Mouse (Mus musculus) heart, embryonic 13.5 days (tissue): Measurements from ENCODE around the gene Dnm2. TPM values are rescaled to one million over a fixed set of nuclear protein-coding genes. Genes with fewer than 3 reads are reported as not detected.
A peak's percentile ranks its signal among the peaks of the same experiment; 100 is the strongest.
"Not testable (repeated sequence)": the region's sequence is repeated elsewhere in the genome, so short reads cannot be mapped to it uniquely, and the experiment has no call there.

ENCODE experiments used
- ATAC-seq: fragments of 200-750 bp; cut with Nextera tagmentation; 2 replicates; pipeline ENCODE4 v1.8.0; 2017; ENCODE audit warnings: moderate TSS enrichment; ENCODE audit not compliant: insufficient number of reproducible peaks, low FRiP score, low TSS enrichment; ENCODE audit errors: extremely low read depth
- H3K27ac ChIP-seq: fragments of 300-500 bp; sonication (generic); replicated peaks from 2 replicates; pipeline ENCODE4 v1.5.1; 2015; ENCODE audit warnings: moderate library complexity, mild to moderate bottlenecking, inconsistent platforms
- H3K27me3 ChIP-seq: fragments of 300-500 bp; sonication (generic); replicated peaks from 2 replicates; pipeline ENCODE4 v1.6.1; 2015; ENCODE audit warnings: mild to moderate bottlenecking, inconsistent platforms
- H3K36me3 ChIP-seq: fragments of 300-500 bp; sonication (generic); 2 replicates; pipeline ENCODE4 v1.6.1; 2015; ENCODE audit warnings: mild to moderate bottlenecking, inconsistent platforms
- H3K4me1 ChIP-seq: fragments of 300-500 bp; sonication (generic); 2 replicates; pipeline ENCODE4 v1.6.1; 2015; ENCODE audit warnings: inconsistent platforms
- H3K4me2 ChIP-seq: fragments of 300-500 bp; sonication (generic); 2 replicates; pipeline ENCODE4 v1.6.1; 2015; ENCODE audit warnings: inconsistent platforms, mild to moderate bottlenecking, moderate library complexity
- H3K4me3 ChIP-seq: fragments of 300-500 bp; sonication (generic); 2 replicates; pipeline ENCODE4 v1.5.1; 2015; ENCODE audit warnings: moderate library complexity, mild to moderate bottlenecking, inconsistent platforms
- H3K9ac ChIP-seq: fragments of 300-500 bp; sonication (generic); 2 replicates; pipeline ENCODE4 v1.6.1; 2015; ENCODE audit warnings: inconsistent platforms, mild to moderate bottlenecking, moderate library complexity
- H3K9me3 ChIP-seq: fragments of 300-500 bp; sonication (generic); 2 replicates; pipeline ENCODE4 v1.6.1; 2016; ENCODE audit warnings: inconsistent platforms
- WGBS: fragments of 180-500 bp; shearing (Covaris S2); methylation state at CpG from one replicate; pipeline ENCODE4 v1.1.7; 2015; ENCODE audit warnings: mixed read lengths; 5-methylcytosine and 5-hydroxymethylcytosine counted together
- polyA plus RNA-seq: library from polyadenylated mRNA; unstranded; fragments of >200 nt; fragmentation: Nextera tagmentation; extraction: Ambion mirVana; gene quantifications from 2 replicates; pipeline ENCODE4 v1.2.1, GENCODE M21; 2015

Dnm2 gene
- polyA plus RNA-seq, 1 experiment from 2014 or later = 67.6 TPM

DNA sequence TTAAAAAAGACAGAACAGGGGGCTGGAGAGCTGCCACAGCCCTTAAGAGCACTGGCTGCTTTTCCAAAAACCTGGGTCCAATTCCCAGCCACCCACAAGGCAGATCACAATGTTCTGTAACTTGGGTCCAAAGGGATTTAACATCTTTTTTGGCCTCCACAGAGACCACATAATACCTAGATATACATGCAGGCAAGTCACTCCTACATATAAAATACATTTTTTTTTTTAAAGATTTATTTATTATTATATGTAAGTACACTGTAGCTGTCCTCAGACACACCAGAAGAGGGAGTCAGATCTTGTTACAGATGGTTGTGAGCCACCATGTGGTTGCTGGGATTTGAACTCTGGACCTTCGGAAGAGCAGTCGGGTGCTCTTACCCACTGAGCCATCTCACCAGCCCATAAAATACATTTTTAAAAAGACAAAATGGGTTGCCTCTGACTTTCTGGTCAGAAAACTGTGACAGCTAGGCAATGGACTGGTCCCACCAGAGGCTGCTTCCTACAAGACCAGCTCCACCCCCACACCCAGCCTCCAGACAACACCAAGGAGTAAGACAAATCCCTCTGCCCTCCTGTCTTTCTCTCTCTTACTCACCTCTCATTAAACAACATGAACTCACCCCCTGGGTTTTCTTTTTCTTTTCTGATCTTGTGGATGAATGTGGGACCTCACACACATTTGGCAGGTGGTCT lies 102.5 kb downstream of the Dnm2 start:
- ATAC-seq = no peak
- Histone ChIP-seq H3K27me3 (no peaks in the 10 kb centered on the region), H3K27ac (no peak overlapping the region), H3K36me3 (no peaks in the 10 kb centered on the region), H3K4me3 (no peak overlapping the region), H3K9ac (no peak overlapping the region), H3K4me1 (peaks cover 6% of the 10 kb centered on the region; the same call in 1 of the 2 replicates), H3K9me3 (no peaks in the 10 kb centered on the region), H3K4me2 (no peak overlapping the region)
- 94% methylated on average over 2 of the region's 2 CpGs for WGBS

DNA sequence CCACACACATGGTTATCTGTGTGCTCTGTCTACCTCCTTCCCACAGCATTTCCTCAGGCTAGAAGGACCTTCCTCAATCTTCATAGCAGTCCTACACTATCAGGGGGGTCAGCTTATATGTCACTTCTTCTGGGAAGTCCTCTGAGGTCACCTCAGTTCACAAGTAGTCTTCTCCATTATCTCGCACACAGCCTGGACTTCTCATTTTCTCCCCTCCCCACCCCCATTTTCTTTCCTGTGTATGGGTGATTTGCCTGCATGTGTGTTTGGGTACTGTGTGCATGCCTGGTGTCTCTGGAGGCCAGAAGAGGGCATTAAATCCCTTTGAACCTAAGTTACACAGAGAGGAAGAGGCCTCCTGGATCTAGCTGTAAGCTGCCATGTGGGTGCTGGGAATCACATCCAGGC lies 103.2 kb downstream of the Dnm2 start:
- no peak overlapping the region for H3K9ac ChIP-seq
- no peak overlapping the region for H3K27ac ChIP-seq
- no peaks in the 10 kb centered on the region for H3K36me3 ChIP-seq
- no peaks in the 10 kb centered on the region for H3K27me3 ChIP-seq
- 63% methylated on average over 1 of the region's 1 CpGs for WGBS
- H3K4me2 ChIP-seq = no peak overlapping the region
- no peak overlapping the region for H3K4me3 ChIP-seq
- H3K4me1 ChIP-seq = peaks cover 6% of the 10 kb centered on the region; the same call in 1 of the 2 replicates
- H3K9me3 ChIP-seq = no peaks in the 10 kb centered on the region
- ATAC-seq = no peak

DNA sequence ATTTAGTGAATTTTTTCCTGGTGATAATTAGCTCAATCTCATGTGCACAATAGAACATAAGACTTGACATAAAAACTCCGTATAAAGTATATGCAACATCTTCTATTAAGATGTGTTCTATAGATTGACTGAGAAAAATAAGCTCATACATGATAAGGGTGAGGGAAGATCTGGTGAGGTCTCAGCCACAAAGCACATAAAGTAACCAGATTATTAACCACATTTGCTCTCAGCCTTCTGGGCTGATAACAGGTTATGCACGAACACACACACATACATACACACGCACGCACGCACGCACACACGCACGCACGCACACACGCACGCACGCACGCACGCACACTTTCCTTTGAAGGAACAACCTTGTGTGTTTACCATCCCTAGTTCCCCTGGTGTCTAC lies 111.8 kb downstream of the Dnm2 start:
- H3K27ac ChIP-seq = no peak overlapping the region
- no peak overlapping the region for H3K9ac ChIP-seq
- no peaks in the 10 kb centered on the region for H3K27me3 ChIP-seq
- no peak overlapping the region for H3K4me2 ChIP-seq
- no peaks in the 10 kb centered on the region for H3K9me3 ChIP-seq
- no peaks in the 10 kb centered on the region for H3K36me3 ChIP-seq
- 92% methylated on average over 14 of the region's 14 CpGs for WGBS
- peaks cover 12% of the 10 kb centered on the region for H3K4me1 ChIP-seq
- no peak overlapping the region for H3K4me3 ChIP-seq
- ATAC-seq = no peak

DNA sequence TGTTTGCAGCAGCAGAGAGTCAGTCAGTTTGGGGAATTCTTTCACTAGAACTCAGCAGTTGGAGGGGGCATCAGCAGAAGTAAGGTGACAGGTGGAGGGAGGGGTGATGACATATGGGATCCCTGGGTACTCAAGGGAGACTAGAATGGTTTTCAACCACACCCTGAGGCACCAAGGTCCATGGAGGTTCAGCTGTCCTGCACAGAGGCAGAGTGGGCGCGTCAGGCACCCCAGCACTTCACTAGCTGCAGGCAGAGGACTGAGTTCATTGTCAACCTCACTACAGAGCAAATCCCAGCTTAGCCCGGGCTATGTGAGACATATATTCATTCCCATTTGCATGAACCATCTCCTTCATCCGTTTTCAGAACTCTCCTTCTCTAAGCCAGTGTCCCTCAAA lies 112.3 kb downstream of the Dnm2 start:
- Histone ChIP-seq H3K9ac (no peak overlapping the region), H3K4me3 (no peak overlapping the region), H3K27ac (no peak overlapping the region), H3K36me3 (no peaks in the 10 kb centered on the region), H3K4me2 (no peak overlapping the region), H3K4me1 (peaks cover 12% of the 10 kb centered on the region), H3K27me3 (no peaks in the 10 kb centered on the region), H3K9me3 (no peaks in the 10 kb centered on the region)
- ATAC-seq = no peak
- WGBS = 65% methylated on average over 4 of the region's 4 CpGs

DNA sequence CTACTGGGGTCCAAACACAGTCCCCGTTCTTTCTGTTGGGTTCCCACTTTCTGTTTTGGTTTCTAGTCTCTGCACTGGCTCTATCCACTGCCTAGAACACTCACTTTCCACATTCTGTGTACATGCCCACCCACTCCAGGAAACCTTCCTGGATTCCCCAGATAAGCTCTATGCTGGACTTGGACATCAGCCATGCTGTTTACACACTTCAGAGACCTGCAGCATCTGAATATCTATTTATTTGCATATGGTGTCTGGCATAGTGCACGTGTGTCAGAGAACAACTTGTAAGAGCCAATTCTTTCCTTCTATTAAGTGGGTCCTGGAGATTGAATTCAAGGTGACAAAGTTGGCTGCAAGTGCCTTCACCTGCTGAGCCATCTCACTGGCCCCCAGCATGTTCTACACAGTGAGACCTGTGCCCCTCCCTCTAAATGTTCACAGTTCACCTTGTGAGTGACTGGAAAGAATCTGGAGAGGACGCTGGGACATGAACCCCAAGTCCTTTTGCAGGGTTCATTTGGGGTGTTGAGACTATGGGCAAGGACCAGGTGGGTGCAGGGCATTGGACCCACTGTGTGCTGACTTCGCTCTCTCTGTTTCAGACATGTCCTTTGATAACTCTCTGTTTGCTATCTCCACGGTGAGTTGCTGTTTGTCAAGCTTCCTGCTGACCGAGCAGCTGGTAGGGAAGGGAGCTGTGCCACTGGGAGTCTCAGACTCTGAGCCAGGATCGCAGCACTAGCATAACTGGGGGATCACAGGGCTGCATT lies 115.5 kb downstream of the Dnm2 start:
- ATAC-seq = no peak
- H3K4me3 ChIP-seq = no peak overlapping the region
- no peaks in the 10 kb centered on the region for H3K36me3 ChIP-seq
- H3K27me3 ChIP-seq = no peaks in the 10 kb centered on the region
- H3K27ac ChIP-seq = no peak overlapping the region
- H3K4me2 ChIP-seq = no peak overlapping the region
- 57% methylated on average over 7 of the region's 7 CpGs for WGBS
- peaks cover 16% of the 10 kb centered on the region for H3K4me1 ChIP-seq
- H3K9ac ChIP-seq = no peak overlapping the region
- H3K9me3 ChIP-seq = no peaks in the 10 kb centered on the region

DNA sequence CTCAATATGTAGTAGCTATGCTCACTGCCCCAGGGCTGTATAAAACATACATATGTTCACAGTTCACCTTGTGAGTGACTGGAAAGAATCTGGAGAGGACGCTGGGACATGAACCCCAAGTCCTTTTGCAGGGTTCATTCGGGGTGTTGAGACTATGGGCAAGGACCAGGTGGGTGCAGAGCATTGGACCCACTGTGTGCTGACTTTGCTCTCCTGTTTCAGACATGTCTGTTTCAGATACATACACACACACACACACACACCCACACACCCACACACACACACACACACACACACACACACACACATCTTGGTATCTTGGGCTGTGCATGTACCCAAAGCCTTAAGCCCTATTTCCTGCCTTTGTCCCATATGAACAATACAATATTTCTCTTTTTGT lies 117.3 kb downstream of the Dnm2 start:
- H3K9ac ChIP-seq, H3K4me3 ChIP-seq, ATAC-seq, H3K36me3 ChIP-seq, H3K27ac ChIP-seq, H3K27me3 ChIP-seq, H3K9me3 ChIP-seq, H3K4me2 ChIP-seq: not testable (repeated sequence)
- 76% methylated on average over 2 of the region's 2 CpGs for WGBS
- peaks cover 18% of the 10 kb centered on the region for H3K4me1 ChIP-seq

DNA sequence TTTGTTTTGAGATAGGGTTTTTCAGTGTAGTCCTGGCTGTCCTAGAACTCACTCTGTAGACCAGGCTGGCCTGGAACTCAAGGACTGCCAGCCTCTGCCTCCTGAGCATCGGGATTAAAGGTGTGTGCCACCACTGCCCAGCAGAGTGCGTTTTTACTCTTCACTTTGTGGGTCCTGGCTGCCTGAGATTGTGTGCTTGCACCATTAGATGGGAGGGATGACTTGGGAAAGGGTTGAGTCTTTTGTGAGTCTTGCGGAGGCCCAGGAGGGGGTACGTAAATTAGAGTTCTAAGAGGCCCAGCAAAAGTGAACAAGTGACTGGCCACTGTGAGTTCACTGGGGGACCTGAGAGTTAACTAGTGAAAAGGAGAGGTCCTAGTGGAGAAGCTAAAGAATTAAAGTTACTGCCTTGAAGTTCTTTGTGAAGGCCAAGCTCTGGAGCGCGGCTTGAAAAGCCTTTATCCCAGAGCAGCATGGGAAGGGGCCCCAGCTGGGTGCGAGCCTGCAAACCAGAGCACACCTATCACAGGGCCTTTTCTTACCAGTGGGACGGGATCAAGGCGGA lies 120.7 kb downstream of the Dnm2 start:
- Histone ChIP-seq H3K36me3 (peaks cover 14% of the 10 kb centered on the region), H3K27me3 (no peaks in the 10 kb centered on the region), H3K9me3 (no peaks in the 10 kb centered on the region), H3K9ac (peak overlapping the region; percentile 96), H3K4me3 (peak overlapping the region; percentile 84), H3K27ac (peak overlapping the region; percentile 98), H3K4me1 (peaks cover 27% of the 10 kb centered on the region), H3K4me2 (peak overlapping the region; percentile 71)
- ATAC-seq = peak; percentile 26; the same call in 1 of the 2 replicates
- 15% methylated on average over 9 of the region's 9 CpGs for WGBS

DNA sequence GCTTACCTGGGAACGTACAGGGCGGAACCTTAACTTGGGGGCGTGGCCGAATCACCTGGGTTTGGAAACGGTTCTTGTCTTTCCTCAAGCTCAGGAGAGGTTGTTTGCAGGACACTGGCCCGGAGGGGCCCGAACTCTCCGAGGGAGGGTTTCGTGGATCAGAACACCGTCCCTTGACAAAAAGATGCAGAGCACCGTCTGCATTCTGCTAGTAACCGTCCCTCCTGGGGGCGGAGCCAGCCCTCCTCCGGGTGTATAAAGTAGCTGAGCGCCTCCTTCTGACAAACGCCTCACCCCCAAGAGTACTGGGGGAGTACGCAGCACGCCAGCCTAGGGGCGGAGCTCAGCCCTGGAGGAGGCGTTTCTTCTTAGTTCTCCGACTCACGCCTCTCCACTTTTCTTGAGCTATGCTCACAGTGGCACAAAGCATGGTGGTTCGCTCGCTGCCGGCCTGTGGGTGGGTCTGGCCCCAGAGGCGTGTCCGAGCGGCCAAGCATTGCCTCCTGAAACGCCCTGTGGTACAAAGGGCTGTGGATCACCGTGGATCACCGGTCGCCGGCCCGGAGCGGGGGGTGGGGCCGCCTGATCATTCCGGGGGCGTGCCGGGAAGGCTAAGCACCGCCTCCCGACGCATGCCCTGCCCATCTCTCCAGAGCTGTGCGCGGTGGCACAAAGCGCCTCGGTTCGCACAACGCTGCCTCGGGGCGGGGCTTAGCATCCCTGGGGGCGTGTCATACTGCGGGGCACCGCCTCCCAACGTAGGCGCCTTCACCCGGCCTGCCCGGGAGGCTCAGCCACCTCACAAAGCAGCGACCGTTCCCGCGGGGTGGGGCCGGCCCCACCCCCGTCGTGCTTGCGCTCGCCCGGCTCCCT lies 121.4 kb downstream of the Dnm2 start:
- ATAC-seq = peak; percentile 94

DNA sequence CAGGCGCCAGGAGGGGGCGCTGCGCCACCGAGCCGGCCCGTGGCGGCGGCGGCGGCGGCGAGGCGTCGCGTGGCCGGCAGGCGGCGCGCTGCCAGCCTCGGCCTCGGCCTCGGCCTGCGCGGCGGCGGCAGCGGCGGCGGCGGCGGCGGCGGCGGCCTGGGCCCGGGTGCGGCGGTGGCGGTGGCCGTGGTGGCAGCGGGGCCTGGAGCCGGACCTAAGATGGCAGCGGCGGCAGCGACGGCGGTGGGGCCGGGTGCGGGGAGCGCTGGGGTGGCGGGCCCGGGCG lies 122.0 kb downstream of the Dnm2 start, which contains the start of gene Carm1:
Gene Carm1 (plus strand): TSS at position 106 of the 286 bp plus-strand sequence.
- H3K4me3 ChIP-seq = peak within 1 kb of the TSS; percentile 84
- no peaks in the 10 kb centered on the region for H3K9me3 ChIP-seq
- H3K4me1 ChIP-seq = peaks cover 27% of the 10 kb centered on the region
- peak within 1 kb of the TSS; percentile 98 for H3K27ac ChIP-seq
- H3K4me2 ChIP-seq = peak within 1 kb of the TSS; percentile 85
- peaks cover 26% of the 10 kb centered on the region for H3K36me3 ChIP-seq
- peak within 1 kb of the TSS; percentile 96 for H3K9ac ChIP-seq
- H3K27me3 ChIP-seq = no peaks in the 10 kb centered on the region
- WGBS = 2% methylated on average over 12 of the region's 52 CpGs
- no peak for ATAC-seq

More for the DNA sequence above, 121.4 kb downstream of the Dnm2 start:
- Histone ChIP-seq H3K36me3 (peaks cover 20% of the 10 kb centered on the region), H3K4me2 (peak overlapping the region; percentile 71), H3K4me1 (peaks cover 27% of the 10 kb centered on the region), H3K4me3 (peak overlapping the region; percentile 84), H3K9me3 (no peaks in the 10 kb centered on the region), H3K9ac (peak overlapping the region; percentile 96), H3K27ac (peak overlapping the region; percentile 98), H3K27me3 (no peaks in the 10 kb centered on the region)
- under 1% methylated on average over 66 of the region's 67 CpGs for WGBS

DNA sequence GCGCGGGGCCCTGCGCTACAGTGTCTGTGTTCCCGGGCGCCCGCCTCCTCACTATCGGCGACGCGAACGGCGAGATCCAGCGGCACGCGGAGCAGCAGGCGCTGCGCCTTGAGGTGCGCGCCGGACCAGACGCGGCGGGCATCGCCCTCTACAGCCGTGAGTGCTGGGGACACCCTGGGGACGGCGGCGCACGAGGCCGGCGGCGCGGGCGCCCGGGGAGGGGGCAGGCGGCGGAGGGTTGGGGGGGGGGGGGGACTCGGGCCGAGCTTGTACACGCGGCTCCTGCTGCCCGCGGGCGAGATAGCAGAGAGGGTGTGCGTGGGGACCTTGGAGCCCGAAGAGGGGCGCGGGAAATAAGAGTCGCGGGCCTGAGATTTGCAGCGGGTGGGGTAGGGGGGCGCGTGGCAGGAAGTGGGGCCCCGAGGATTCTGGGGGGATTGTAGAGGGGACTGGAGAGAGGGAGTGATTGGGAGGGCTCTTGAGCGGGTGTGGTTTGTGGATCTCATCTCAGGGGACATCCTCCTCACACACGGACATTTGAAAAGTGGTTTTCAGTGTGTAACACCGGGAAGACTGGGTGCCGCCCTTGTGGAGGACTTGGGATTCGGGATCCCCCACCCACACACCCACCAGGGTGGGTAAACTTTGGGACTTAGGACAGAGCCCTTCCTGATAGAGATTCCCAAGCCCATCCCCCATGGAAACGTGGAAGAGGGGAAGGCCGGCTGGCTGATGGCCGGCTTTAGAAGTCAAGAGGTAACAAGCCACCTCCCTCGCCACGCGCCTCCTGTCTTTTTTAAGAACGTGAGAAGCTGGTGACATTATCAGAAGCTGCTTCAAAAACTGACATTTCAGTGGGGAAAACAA lies 122.6 kb downstream of the Dnm2 start:
- peaks cover 27% of the 10 kb centered on the region for H3K4me1 ChIP-seq
- peak overlapping the region; percentile 96 for H3K9ac ChIP-seq
- peaks cover 28% of the 10 kb centered on the region for H3K36me3 ChIP-seq
- no peaks in the 10 kb centered on the region for H3K9me3 ChIP-seq
- peak; percentile 28 for ATAC-seq
- H3K27me3 ChIP-seq = no peaks in the 10 kb centered on the region
- under 1% methylated on average over 55 of the region's 66 CpGs for WGBS
- H3K27ac ChIP-seq = peak overlapping the region; percentile 98
- H3K4me2 ChIP-seq = peak overlapping the region; percentile 85
- peak overlapping the region; percentile 84 for H3K4me3 ChIP-seq
